Mouse (Mus musculus) kidney, adult 9 months (tissue): ENCODE results near the gene Alg12.

Experiments used
- DNase-seq: peaks from one replicate; pipeline ENCODE4 v3.0.0; 2022

Gene Alg12

GRCm38 (mm10) chr15:88819026-88819905, at the start of gene Alg12, which contains the start of gene Creld2:
TSS of gene Alg12 (minus strand) at chr15:88819318.
TSS of gene Creld2 (plus strand) at chr15:88819646.
- DNase-seq, result peak; percentile 100

DNA sequence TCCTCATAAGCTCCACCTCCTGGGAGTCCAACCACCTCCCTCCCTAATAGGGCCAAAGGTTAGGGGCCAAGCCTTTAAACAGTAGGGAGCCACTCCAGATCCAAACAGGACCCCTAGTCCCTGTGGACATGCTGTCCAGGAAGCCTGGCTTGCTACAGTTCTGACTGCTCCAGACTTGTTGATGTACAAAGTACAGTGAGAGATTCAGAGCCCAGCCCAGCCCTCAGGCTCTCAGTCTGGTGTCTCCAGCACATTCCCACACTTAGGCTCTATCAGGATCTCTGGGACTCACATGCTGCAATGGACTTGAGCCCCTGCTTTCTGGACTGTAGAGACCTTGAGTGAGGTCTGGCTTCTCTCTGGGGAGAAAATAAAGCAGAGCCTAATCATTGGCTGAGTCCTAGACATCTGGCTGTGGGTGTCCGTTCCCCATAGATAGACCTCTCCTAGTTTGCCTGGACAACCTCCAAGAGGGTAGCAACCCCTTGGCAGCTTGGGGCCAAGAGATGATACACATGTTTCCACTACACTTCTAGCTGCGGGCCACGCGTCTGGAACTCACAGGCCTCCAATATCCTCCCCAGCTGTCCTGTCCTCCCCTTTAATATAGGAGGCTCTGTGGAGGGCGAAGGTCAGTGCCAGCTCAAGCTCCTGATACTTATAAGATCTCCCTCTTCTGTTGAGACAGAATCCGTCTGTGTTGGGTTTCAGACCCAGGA, 49.1 kb upstream of the Alg12 start:
- DNase-seq, result peak; percentile 89

- peak; percentile 93 for DNase-seq
Measured at GRCm38 (mm10) chr15:88867368-88868023, 48.4 kb upstream of the Alg12 start.

DNA sequence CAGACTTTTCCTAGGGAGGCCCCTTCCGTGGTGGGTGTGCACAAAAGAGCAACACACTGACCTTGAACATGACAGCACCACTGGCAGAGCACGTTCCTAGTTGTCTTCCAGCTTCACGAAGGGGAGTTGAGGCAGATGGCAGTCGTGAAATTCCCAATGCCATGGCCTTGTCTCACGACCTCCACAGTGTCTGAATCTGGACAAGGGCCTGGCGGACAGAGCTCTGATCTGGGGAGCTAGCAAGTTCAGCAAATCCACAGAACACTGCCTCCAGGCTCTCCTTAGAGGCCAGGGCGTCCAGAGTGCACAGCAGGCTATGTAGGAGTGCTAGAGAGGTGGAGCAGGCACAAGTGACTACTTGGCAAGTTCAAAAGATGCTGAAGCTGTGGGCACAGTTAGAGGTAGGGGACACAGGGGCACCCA, 47.8 kb upstream of the Alg12 start:
- peak; percentile 77 for DNase-seq

DNA sequence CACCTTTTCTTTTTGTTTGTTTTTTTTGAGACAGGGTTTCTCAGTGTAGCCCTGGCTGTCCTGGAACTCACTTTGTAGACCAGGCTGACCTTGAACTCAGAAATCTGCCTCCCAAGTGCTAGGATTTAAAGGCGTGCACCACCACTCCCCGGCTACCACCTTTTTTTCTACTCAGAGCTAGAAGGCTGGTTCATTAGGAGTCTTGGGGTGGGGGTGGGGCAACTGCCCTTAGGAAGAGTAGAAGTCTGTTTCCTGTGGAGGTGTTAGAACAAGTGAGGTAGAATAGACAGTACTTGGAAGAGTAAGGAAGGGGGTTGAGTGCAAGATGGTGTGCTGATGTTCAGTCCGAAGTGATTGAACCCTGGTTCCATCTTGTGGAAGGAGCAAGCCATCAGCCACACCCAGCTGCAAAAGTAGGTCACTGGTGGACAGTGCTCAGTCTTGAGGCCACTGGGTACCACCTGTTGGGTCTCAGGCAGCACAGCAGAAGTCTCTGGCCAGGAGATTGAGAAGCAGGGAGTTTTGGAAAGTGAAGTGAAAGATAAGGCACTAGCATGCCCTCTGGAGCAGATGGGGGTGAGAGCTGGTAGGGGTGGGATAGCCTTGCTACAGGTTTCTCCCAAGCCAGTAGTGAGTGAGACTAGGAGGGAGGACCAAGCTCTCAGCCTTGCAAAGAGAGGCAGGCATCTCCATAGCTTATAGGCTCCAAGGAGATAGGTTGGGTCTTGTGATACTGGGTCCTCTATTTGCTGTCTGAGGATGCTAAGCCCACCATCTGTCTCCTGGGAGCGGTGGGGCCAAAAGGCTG, 47.0 kb upstream of the Alg12 start:
- peak; percentile 55 for DNase-seq

- DNase-seq, result no peak
Measured at GRCm38 (mm10) chr15:88865061-88865460, 45.9 kb upstream of the Alg12 start.

DNA sequence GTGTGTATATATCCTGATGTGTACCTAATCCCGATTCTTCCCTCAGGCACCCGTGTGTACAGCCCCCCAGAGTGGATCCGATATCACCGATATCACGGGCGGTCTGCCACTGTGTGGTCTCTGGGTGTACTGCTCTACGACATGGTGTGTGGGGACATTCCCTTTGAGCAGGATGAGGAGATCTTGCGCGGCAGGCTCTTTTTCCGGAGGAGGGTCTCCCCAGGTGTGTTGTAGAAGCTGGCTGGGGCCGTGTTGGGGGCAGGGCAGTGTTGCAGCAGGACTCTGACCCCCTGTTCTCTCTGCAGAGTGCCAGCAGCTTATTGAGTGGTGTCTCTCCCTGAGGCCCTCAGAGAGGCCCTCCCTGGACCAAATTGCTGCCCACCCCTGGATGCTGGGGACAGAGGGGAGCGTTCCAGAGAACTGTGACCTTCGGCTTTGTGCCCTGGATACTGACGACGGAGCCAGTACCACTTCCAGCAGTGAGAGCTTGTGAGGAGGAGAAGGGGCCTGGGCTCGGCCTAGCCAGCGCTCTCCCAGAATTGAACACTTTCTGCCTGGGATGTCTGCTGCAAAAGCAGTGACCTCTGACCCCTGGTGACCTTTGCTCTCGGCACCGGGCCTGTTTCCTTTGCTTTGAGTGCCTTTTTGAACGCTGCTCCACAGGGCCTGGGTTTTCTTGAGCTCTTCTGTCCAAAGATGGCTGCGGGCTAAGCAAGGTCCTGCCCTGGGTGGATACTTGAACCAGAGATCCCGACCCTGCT, 45.3 kb upstream of the Alg12 start:
- peak; percentile 93 for DNase-seq

DNA sequence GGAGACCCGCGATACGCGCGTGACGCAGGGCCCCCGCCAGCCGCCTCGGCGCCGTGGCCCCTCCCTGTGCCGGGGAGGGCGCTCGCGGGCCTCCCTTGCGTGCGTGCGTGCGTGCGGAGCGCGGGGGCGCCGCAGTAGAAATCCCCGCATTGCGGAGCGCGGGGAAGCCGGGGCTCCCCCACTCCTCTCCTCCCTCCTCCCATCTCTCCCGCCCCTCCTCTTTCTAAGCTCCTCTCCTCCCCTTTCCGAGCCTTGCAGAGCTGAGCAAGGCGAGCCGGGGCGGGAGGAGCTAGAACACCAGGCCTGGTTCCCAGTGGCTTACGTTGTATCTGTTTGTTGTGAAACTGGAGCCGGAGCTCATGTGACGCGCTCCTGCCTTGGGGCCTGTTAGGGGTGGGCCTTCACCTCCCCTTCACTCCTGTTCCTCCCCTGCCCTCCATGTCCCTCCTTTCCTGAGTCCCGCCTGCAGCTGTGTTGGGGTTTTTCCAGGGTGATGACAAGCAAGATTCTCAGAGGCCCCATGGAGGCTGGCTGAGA, 44.6 kb upstream of the Alg12 start:
- DNase-seq, result peak; percentile 96

GRCm38 (mm10) chr15:88862881-88863694, 44.0 kb upstream of the Alg12 start:
- DNase-seq, result peak; percentile 63

DNA sequence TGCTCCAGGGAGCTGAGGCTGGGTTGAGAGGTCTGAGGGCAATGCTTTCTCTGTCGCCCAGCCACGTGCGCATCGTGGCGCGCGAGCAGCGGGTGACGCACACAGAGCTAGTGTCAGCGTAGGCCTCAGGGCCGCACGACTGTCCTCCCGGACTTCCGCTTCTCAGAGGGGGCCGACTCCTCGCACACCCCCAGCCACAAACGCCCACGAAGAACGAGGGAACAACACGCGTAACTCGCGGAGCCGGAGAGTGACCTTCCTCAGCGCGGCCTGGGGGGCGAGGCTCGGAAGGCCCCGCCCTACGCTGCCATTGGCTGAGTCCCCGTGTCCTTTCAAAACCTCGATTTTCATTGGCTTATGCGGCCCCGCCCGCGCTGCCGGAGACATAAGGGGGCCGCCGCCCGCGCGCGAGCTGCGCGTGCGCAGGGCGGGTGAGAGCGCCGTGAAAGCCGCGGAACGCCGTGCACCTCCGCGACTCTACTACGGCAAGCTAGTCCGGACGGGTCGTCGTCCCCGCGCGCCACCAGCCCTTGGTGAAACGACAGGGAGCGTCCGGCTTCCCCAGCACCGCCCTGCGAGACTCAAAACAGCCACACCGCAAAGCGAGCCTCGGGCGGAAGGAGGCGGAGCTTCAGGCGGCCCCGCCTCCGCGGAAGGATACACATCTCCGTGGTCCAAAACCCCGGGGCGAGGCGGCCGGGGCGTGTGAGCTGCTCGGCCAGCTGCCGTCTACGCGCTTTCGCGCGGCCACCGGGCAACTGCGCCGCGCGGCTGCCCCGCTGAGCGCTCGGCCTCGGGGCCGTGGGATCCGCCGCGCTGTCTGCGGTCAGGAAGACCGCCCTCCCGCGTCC, 42.9 kb upstream of the Alg12 start, which contains the start of gene Pim3:
Gene Pim3 (plus strand): TSS at position 415 of the 851 bp plus-strand sequence.
- peak; percentile 99 for DNase-seq

DNA sequence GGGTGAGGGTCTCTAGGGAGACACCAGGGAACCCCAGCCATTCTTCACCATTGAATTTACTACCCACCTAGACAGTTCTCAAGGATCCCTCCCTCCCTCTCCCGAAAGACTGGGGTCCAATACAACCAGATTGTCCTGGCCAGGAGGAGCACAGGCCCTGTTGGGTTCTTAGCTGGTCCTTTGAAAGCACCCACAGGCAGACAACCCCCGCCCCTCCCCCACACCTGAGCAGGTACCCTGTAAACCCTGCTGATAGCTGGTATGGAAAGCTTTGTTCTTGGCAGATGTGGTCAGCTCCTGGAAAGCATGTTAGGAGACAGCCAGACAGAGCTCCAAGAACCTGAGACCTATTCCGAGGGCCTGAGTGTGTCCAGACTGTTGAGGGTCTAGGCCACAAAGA, 41.7 kb upstream of the Alg12 start:
- DNase-seq, result no peak

- no peak for DNase-seq
Measured at GRCm38 (mm10) chr15:88859206-88859970, 40.3 kb upstream of the Alg12 start.

- no peak for DNase-seq
Measured at GRCm38 (mm10) chr15:88858707-88859106, 39.6 kb upstream of the Alg12 start.

- DNase-seq, result peak; percentile 65
Measured at GRCm38 (mm10) chr15:88858141-88858541, 39.0 kb upstream of the Alg12 start.

GRCm38 (mm10) chr15:88857361-88857760, 38.2 kb upstream of the Alg12 start:
- DNase-seq, result no peak

DNA sequence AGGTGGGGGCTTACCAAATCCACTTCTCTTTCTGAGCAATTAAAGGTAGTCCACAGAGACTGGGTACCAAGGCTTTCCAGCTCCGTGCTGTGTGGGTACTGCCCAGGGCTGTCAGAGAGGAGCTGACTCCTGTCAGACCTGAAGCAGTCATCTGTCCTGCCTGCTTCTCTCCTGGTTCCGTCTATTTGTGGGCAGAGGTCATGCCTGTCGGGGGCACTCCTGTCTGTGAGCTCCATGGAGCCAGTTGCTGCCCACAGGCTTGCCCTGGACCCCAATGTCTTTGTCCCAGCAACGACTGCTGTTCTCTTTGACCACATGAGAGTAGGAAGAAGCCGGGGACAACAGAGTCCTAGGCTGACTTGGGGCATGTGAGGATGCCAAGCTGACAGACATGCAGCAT, 37.5 kb upstream of the Alg12 start:
- DNase-seq, result no peak

- no peak for DNase-seq
Measured at GRCm38 (mm10) chr15:88855896-88856417, 36.8 kb upstream of the Alg12 start.
